Mouse (Mus musculus): ENCODE results near the gene Nek8.

Nek8 gene

GRCm38 (mm10) chr11:78166161-78166560 lies 10.3 kb downstream of the Nek8 start:
- DNase-seq (ENCODE audit: low spot score), result no peak

GRCm38 (mm10) chr11:78165761-78166109 lies 10.7 kb downstream of the Nek8 start:
- no peak for DNase-seq (ENCODE audit: low spot score)

GRCm38 (mm10) chr11:78164924-78165760 lies 11.3 kb downstream of the Nek8 start, which contains the start of gene Traf4:
TSS of gene Traf4 (minus strand) at chr11:78165589.
- peak; percentile 67 for DNase-seq (ENCODE audit: low spot score)

GRCm38 (mm10) chr11:78164604-78164923 lies 11.9 kb downstream of the Nek8 start:
- DNase-seq (ENCODE audit: low spot score), result no peak

GRCm38 (mm10) chr11:78163681-78164603 lies 12.5 kb downstream of the Nek8 start:
- peak; percentile 62 for DNase-seq (ENCODE audit: low spot score)

GRCm38 (mm10) chr11:78163045-78163444 lies 13.4 kb downstream of the Nek8 start:
- DNase-seq (ENCODE audit: low spot score), result no peak

- no peak for DNase-seq (ENCODE audit: low spot score)
These were observed 14.0 kb downstream of the Nek8 start for GRCm38 (mm10) chr11:78162504-78162903.

GRCm38 (mm10) chr11:78161968-78162367 lies 14.5 kb downstream of the Nek8 start:
- DNase-seq (ENCODE audit: low spot score), result no peak

- DNase-seq (ENCODE audit: low spot score), result no peak
These were observed 15.3 kb downstream of the Nek8 start for GRCm38 (mm10) chr11:78161169-78161568.

GRCm38 (mm10) chr11:78160675-78161074 lies 15.8 kb downstream of the Nek8 start:
- no peak for DNase-seq (ENCODE audit: low spot score)

GRCm38 (mm10) chr11:78160171-78160570 lies 16.3 kb downstream of the Nek8 start:
- no peak for DNase-seq (ENCODE audit: low spot score)

- no peak for DNase-seq (ENCODE audit: low spot score)
These were observed 16.9 kb downstream of the Nek8 start for GRCm38 (mm10) chr11:78159557-78159956.

- no peak for DNase-seq (ENCODE audit: low spot score)
These were observed 17.4 kb downstream of the Nek8 start for GRCm38 (mm10) chr11:78159096-78159495.

GRCm38 (mm10) chr11:78156156-78156699 lies 20.2 kb downstream of the Nek8 start:
- DNase-seq (ENCODE audit: low spot score), result no peak

GRCm38 (mm10) chr11:78155674-78156073 lies 20.8 kb downstream of the Nek8 start:
- no peak for DNase-seq (ENCODE audit: low spot score)

GRCm38 (mm10) chr11:78153778-78154177 lies 22.7 kb downstream of the Nek8 start:
- no peak for DNase-seq (ENCODE audit: low spot score)

- DNase-seq (ENCODE audit: low spot score), result no peak
These were observed 23.9 kb downstream of the Nek8 start for GRCm38 (mm10) chr11:78152299-78153231.

- no peak for DNase-seq (ENCODE audit: low spot score)
These were observed 25.3 kb downstream of the Nek8 start for GRCm38 (mm10) chr11:78151161-78151560.

- no peak for DNase-seq (ENCODE audit: low spot score)
These were observed 29.6 kb downstream of the Nek8 start for GRCm38 (mm10) chr11:78146707-78147543.

- DNase-seq (ENCODE audit: low spot score), result no peak
These were observed 30.3 kb downstream of the Nek8 start for GRCm38 (mm10) chr11:78146168-78146567.

GRCm38 (mm10) chr11:78143520-78143919 lies 33.0 kb downstream of the Nek8 start:
- DNase-seq (ENCODE audit: low spot score), result no peak

All from ovary, postnatal 10 days (tissue).